Mouse (Mus musculus): ENCODE measurements around the gene Trip4. TPM values are rescaled to one million over a fixed set of nuclear protein-coding genes. Genes with fewer than 3 reads are reported as not detected.

Trip4 gene
- total RNA-seq (2012; rRNA removed) (13.0 and 13.4 TPM in 2 replicates), polyA plus RNA-seq (2012; ENCODE audit: insufficient read depth in 1 of 2, insufficient read length in 2 of 2, low read depth in 1 of 2, low replicate concordance in 2 of 2, missing spikeins in 1 of 2) (10 to 100 TPM in 1 of 2 experiments, not detected in 1; 13.5 TPM)

DNA sequence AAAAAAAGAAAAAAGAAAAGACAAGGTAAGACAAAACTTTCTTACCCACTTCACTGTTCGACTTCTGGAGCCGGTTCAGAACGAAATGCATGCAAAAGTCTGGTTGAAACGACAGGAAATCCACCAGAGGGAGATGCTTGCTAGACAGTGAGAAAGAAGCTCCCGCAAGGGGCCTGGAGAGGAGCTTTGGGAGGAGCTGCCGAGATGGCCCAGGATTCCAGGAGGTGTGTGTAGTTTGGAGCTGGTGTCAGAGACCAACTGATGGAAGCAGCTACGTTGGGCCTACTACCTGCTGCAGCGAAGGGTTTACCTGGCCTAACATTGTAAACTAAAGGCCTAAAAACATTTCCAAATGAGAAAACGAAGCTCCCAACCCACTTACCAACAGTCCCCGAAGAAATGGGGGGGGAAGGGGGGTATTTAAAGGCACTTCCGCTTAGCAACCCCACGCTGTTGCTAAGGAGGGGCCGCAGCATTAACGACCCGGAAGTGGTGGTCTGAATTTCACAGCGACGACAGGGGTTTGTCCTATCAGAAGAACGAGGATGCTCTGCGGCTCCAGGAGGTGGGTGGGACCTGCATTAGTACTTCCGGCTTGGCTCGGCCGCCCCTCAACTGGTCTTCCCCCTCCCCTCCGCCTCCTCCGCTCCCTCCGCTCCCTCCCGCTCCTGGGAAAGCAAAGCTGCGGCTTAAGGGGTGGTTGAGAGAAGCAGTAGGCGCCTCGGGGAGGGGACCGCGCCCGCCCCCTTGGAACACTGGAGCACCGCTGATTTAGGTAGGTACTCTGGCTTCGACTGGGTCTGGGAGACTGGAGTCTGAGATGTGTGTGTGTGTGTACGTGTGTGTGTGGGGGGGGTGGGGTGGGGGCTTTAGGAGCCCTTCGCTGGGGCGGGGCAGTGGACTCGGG, at the start of gene Trip4, which contains the start of gene Csnk1g1:
Trip4 (minus strand) TSS at position 401 of the 907 bp plus-strand sequence.
Csnk1g1 (plus strand) TSS at position 531 of the 907 bp plus-strand sequence.
- peaks cover 0 to 11% of the 10 kb centered on the region in 2 experiments; a peak in 2 of 4 replicates for H3K36me3 ChIP-seq (ENCODE audit: control insufficient read depth in 1 of 2, insufficient read depth in 2 of 2, low read length in 2 of 2)
- no peaks in the 10 kb centered on the region for H3K27me3 ChIP-seq (ENCODE audit: control insufficient read depth in 1 of 2, insufficient read depth in 2 of 2, low read length in 2 of 2)
- H3K9me3 ChIP-seq (replicated peaks; ENCODE audit: insufficient read depth, low read length), result no peaks in the 10 kb centered on the region
- peak; percentile 99 for DNase-seq (ENCODE audit: low read depth, low spot score)
- peak within 1 kb of the TSS; percentile 85 for H3K9ac ChIP-seq (ENCODE audit: control insufficient read depth, low read depth, low read length, poor library complexity, severe bottlenecking)
- peaks cover 14% of the 10 kb centered on the region for H3K79me2 ChIP-seq (ENCODE audit: control insufficient read depth, insufficient read depth, low read length, poor library complexity)
- peak within 1 kb of the TSS; percentile 71 for H3K27ac ChIP-seq (ENCODE audit: control insufficient read depth, low read depth, low read length)
- peak within 1 kb of the TSS; percentile 84 to 95 for H3K4me3 ChIP-seq (ENCODE audit: control insufficient read depth in 1 of 2, insufficient read depth in 1 of 2, low read depth in 2 of 2, low read length in 2 of 2)
- H3K4me1 ChIP-seq (ENCODE audit: control insufficient read depth in 1 of 2, insufficient read depth in 2 of 2, low read length in 2 of 2), result peaks cover 3 to 9% of the 10 kb centered on the region in 2 experiments; a peak in 3 of 4 replicates
- TF ChIP-seq CHD1 (IDR thresholded peaks at IDR 0.05; ENCODE audit: low read depth, low read length) (0 out of 2 replicates have a peak, but pooled peaks have one; percentile 46), NRF1 (IDR thresholded peaks at IDR 0.05; ENCODE audit: insufficient read depth, low read depth, low read length, poor library complexity, severe bottlenecking) (no peak), ZKSCAN1 (IDR thresholded peaks at IDR 0.05; ENCODE audit: low read depth, low read length) (no peak), ZC3H11A (IDR thresholded peaks at IDR 0.05; ENCODE audit: low read depth, low read length) (no peak; the same call in 1 of the 2 replicates), EP300 (IDR thresholded peaks at IDR 0.05; ENCODE audit: low read depth in 1 of 2, low read length in 2 of 2) (peak in 1 of 2 experiments; percentile 29; a peak in 2 of 4 replicates), SIN3A (IDR thresholded peaks at IDR 0.05; ENCODE audit: low read length) (peak; percentile 100), ELF1 (IDR thresholded peaks at IDR 0.05; ENCODE audit: low read depth, low read length) (peak; percentile 99), ETS1 (IDR thresholded peaks at IDR 0.05; ENCODE audit: low read depth, low read length) (0 out of 2 replicates have a peak, but pooled peaks have one; percentile 44), NELFE (IDR thresholded peaks at IDR 0.05; ENCODE audit: low read depth, low read length) (peak; percentile 50), RAD21 (IDR thresholded peaks at IDR 0.05; ENCODE audit: low read depth, low read length) (peak; percentile 36), USF1 (IDR thresholded peaks at IDR 0.05; ENCODE audit: low read depth, low read length) (no peak), MAZ (IDR thresholded peaks at IDR 0.05; ENCODE audit: low read depth, low read length) (peak; percentile 95), TAL1 (IDR thresholded peaks at IDR 0.05; ENCODE audit: low read length) (no peak), HCFC1 (IDR thresholded peaks at IDR 0.05; ENCODE audit: low read depth, low read length) (peak; percentile 93), CTCF (IDR thresholded peaks at IDR 0.05 in 2 of 3, conservative IDR thresholded peaks at IDR 0.05 in 1 of 3; ENCODE audit: control insufficient read depth in 1 of 3, insufficient read depth in 1 of 3, low read depth in 2 of 3, low read length in 3 of 3, poor library complexity in 1 of 3, severe bottlenecking in 1 of 3) (peak in 1 of 3 experiments; percentile 39; a peak in 1 of 6 replicates), GATA1 (IDR thresholded peaks at IDR 0.05; ENCODE audit: low read depth, low read length) (no peak), MEF2A (IDR thresholded peaks at IDR 0.05; ENCODE audit: extremely low read depth, insufficient replicate concordance, low read depth, low read length, poor library complexity, severe bottlenecking) (no peak), MAFK (IDR thresholded peaks at IDR 0.05; ENCODE audit: borderline replicate concordance, low read depth, low read length) (no peak), CHD2 (IDR thresholded peaks at IDR 0.05; ENCODE audit: low read length) (peak; percentile 90), SMC3 (IDR thresholded peaks at IDR 0.05; ENCODE audit: low read depth, low read length) (peak; percentile 45), GABPA (IDR thresholded peaks at IDR 0.05; ENCODE audit: low read depth, low read length) (no peak), BHLHE40 (IDR thresholded peaks at IDR 0.05; ENCODE audit: borderline replicate concordance, low read depth, low read length) (no peak), RCOR1 (IDR thresholded peaks at IDR 0.05; ENCODE audit: low read depth, low read length) (no peak), USF2 (IDR thresholded peaks at IDR 0.05; ENCODE audit: borderline replicate concordance in 1 of 2, insufficient read depth in 1 of 2, low read depth in 1 of 2, low read length in 2 of 2) (no peak), TBP (IDR thresholded peaks at IDR 0.05; ENCODE audit: low read depth, low read length) (peak; percentile 95), TCF12 (IDR thresholded peaks at IDR 0.05; ENCODE audit: low read depth, low read length) (no peak), POLR2AphosphoS2 (IDR thresholded peaks at IDR 0.05; ENCODE audit: low read length) (no peak), ZNF384 (IDR thresholded peaks at IDR 0.05; ENCODE audit: low read depth, low read length) (peak; percentile 41; the same call in 1 of the 2 replicates), KAT2A (conservative IDR thresholded peaks at IDR 0.05; ENCODE audit: low read depth, low read length) (peak; percentile 85), MXI1 (IDR thresholded peaks at IDR 0.05; ENCODE audit: low read depth, low read length) (peak; percentile 92), MYB (IDR thresholded peaks at IDR 0.05; ENCODE audit: low read depth, low read length) (0 out of 2 replicates have a peak, but pooled peaks have one; percentile 39), ZMIZ1 (IDR thresholded peaks at IDR 0.05; ENCODE audit: low read depth, low read length) (no peak), MAX (IDR thresholded peaks at IDR 0.05; ENCODE audit: low read length) (peak; percentile 47; the same call in 1 of the 2 replicates), E2F4 (IDR thresholded peaks at IDR 0.05; ENCODE audit: borderline replicate concordance, low read depth, low read length) (no peak)
